Mouse (Mus musculus) heart, embryonic 16.5 days (tissue): ENCODE data around the gene Nptxr. TPM values are rescaled to one million over a fixed set of nuclear protein-coding genes. Genes with fewer than 3 reads are reported as not detected.

Experiments
- ATAC-seq: fragments of 200-750 bp; cut with Nextera tagmentation; replicated peaks from 2 replicates; pipeline ENCODE4 v1.8.0; 2017; ENCODE audit warnings: moderate number of reproducible peaks; ENCODE audit not compliant: insufficient read depth, low FRiP score; ENCODE audit errors: extremely low read depth
- H3K27ac ChIP-seq: fragments of 300-500 bp; sonication (generic); 2 replicates; pipeline ENCODE4 v1.5.1; 2014; ENCODE audit warnings: mild to moderate bottlenecking, low read length, control low read depth, moderate library complexity
- H3K27me3 ChIP-seq: fragments of 300-500 bp; sonication (generic); 2 replicates; pipeline ENCODE4 v1.6.1; 2014; ENCODE audit warnings: low read length, mixed read lengths; ENCODE audit not compliant: control insufficient read depth, insufficient read depth
- H3K36me3 ChIP-seq: fragments of 300-500 bp; sonication (generic); 2 replicates; pipeline ENCODE4 v1.6.1; 2014; ENCODE audit not compliant: control insufficient read depth, insufficient read depth
- H3K4me1 ChIP-seq: fragments of 300-500 bp; sonication (generic); 2 replicates; pipeline ENCODE4 v1.6.1; 2014; ENCODE audit warnings: low read length, mixed read lengths; ENCODE audit not compliant: control insufficient read depth, insufficient read depth
- H3K4me2 ChIP-seq: fragments of 300-500 bp; sonication (generic); 2 replicates; pipeline ENCODE4 v1.6.1; 2014; ENCODE audit warnings: low read depth, mild to moderate bottlenecking, control low read depth, low read length
- H3K4me3 ChIP-seq: fragments of 300-500 bp; sonication (generic); 2 replicates; pipeline ENCODE4 v1.5.1; 2014; ENCODE audit warnings: mild to moderate bottlenecking, control low read depth, low read length
- H3K9ac ChIP-seq: fragments of 300-500 bp; sonication (generic); 2 replicates; pipeline ENCODE4 v1.6.1; 2014; ENCODE audit warnings: low read length, control low read depth
- H3K9me3 ChIP-seq: fragments of 300-500 bp; sonication (generic); replicated peaks from 2 replicates; pipeline ENCODE4 v1.6.1; 2016; ENCODE audit warnings: low read length; ENCODE audit not compliant: control insufficient read depth
- WGBS: fragments of 180-500 bp; shearing (Covaris S2); extraction: QIAGEN DNeasy Blood & Tissue Kit; methylation state at CpG from one replicate; pipeline ENCODE4 v1.1.7; 2014; 5-methylcytosine and 5-hydroxymethylcytosine counted together
- polyA plus RNA-seq: library from polyadenylated mRNA; unstranded; fragments of >200 nt; fragmentation: Nextera tagmentation; extraction: Ambion mirVana; gene quantifications from 2 replicates; pipeline ENCODE4 v1.2.1, GENCODE M21; 2015

The Nptxr gene
- polyA plus RNA-seq: 2.2 and 2.8 TPM in 2 replicates

- H3K4me3 ChIP-seq: peak within 1 kb of the TSS; percentile 71
- peak within 1 kb of the TSS; percentile 95 for H3K4me2 ChIP-seq
- peaks cover 67% of the 10 kb centered on the region for H3K27me3 ChIP-seq
- WGBS: under 1% methylated on average over 62 of the region's 91 CpGs
- peak; percentile 79 for ATAC-seq
- no peak within 1 kb of the TSS for H3K27ac ChIP-seq
- peak within 1 kb of the TSS; percentile 70 for H3K9ac ChIP-seq
- H3K4me1 ChIP-seq: peaks cover 3% of the 10 kb centered on the region
- no peaks in the 10 kb centered on the region for H3K9me3 ChIP-seq
- no peaks in the 10 kb centered on the region for H3K36me3 ChIP-seq
Measured at GRCm38 (mm10) chr15:79804352-79805071, at the start of gene Nptxr. Gene Nptxr (minus strand): TSS chr15:79804766.

- no peaks in the 10 kb centered on the region for H3K27me3 ChIP-seq
- H3K27ac ChIP-seq: no peak overlapping the region
- H3K9me3 ChIP-seq: no peaks in the 10 kb centered on the region
- H3K4me3 ChIP-seq: no peak overlapping the region
- no peak overlapping the region for H3K9ac ChIP-seq
- 84% methylated on average over 2 of the region's 2 CpGs for WGBS
- no peak for ATAC-seq
- no peaks in the 10 kb centered on the region for H3K36me3 ChIP-seq
- H3K4me2 ChIP-seq: no peak overlapping the region
- peaks cover 10% of the 10 kb centered on the region for H3K4me1 ChIP-seq
Measured at GRCm38 (mm10) chr15:79850143-79850542, 45.6 kb upstream of the Nptxr start.

GRCm38 (mm10) chr15:79847100-79847499, 42.5 kb upstream of the Nptxr start:
- H3K4me2 ChIP-seq: no peak overlapping the region
- H3K4me3 ChIP-seq: no peak overlapping the region
- peak; percentile 72 for ATAC-seq
- H3K9me3 ChIP-seq: no peaks in the 10 kb centered on the region
- H3K9ac ChIP-seq: no peak overlapping the region
- H3K36me3 ChIP-seq: no peaks in the 10 kb centered on the region
- peak overlapping the region; percentile 17; the same call in 1 of the 2 replicates for H3K27ac ChIP-seq
- WGBS: 26% methylated on average over 5 of the region's 5 CpGs
- peaks cover 10% of the 10 kb centered on the region for H3K4me1 ChIP-seq
- no peaks in the 10 kb centered on the region for H3K27me3 ChIP-seq

- Histone ChIP-seq H3K27me3 (no peaks in the 10 kb centered on the region), H3K9ac (no peak overlapping the region), H3K4me1 (peaks cover 10% of the 10 kb centered on the region), H3K4me3 (no peak overlapping the region), H3K36me3 (no peaks in the 10 kb centered on the region), H3K9me3 (no peaks in the 10 kb centered on the region), H3K27ac (no peak overlapping the region), H3K4me2 (no peak overlapping the region)
- no peak for ATAC-seq
- WGBS: 61% methylated on average over 4 of the region's 4 CpGs
Measured at GRCm38 (mm10) chr15:79845986-79846385, 41.4 kb upstream of the Nptxr start.

GRCm38 (mm10) chr15:79842985-79843384, 38.4 kb upstream of the Nptxr start:
- Histone ChIP-seq H3K27me3 (no peaks in the 10 kb centered on the region), H3K36me3 (no peaks in the 10 kb centered on the region), H3K27ac (no peak overlapping the region), H3K9ac (no peak overlapping the region), H3K4me3 (no peak overlapping the region), H3K4me2 (no peak overlapping the region), H3K4me1 (peaks cover 10% of the 10 kb centered on the region), H3K9me3 (no peaks in the 10 kb centered on the region)
- WGBS: 79% methylated on average over 3 of the region's 3 CpGs
- no peak for ATAC-seq

- Histone ChIP-seq H3K4me2 (no peak overlapping the region), H3K27me3 (no peaks in the 10 kb centered on the region), H3K4me1 (no peaks in the 10 kb centered on the region), H3K36me3 (no peaks in the 10 kb centered on the region), H3K9me3 (no peaks in the 10 kb centered on the region), H3K9ac (no peak overlapping the region), H3K4me3 (no peak overlapping the region), H3K27ac (no peak overlapping the region)
- 52% methylated on average over 2 of the region's 2 CpGs for WGBS
- no peak for ATAC-seq
Measured at GRCm38 (mm10) chr15:79840281-79840680, 35.7 kb upstream of the Nptxr start.

GRCm38 (mm10) chr15:79834881-79835260, 30.3 kb upstream of the Nptxr start:
- H3K4me2 ChIP-seq: peak overlapping the region; percentile 67
- 54% methylated on average over 9 of the region's 9 CpGs for WGBS
- peak overlapping the region; percentile 66 for H3K27ac ChIP-seq
- H3K9ac ChIP-seq: 0 out of 2 replicates have a peak overlapping the region, but pooled peaks have one; percentile 69
- H3K4me3 ChIP-seq: peak overlapping the region; percentile 87; the same call in 1 of the 2 replicates
- no peaks in the 10 kb centered on the region for H3K9me3 ChIP-seq
- H3K27me3 ChIP-seq: no peaks in the 10 kb centered on the region
- peaks cover 6% of the 10 kb centered on the region; the same call in 1 of the 2 replicates for H3K36me3 ChIP-seq
- peaks cover 30% of the 10 kb centered on the region for H3K4me1 ChIP-seq
- ATAC-seq: no peak

GRCm38 (mm10) chr15:79834130-79834880, 29.7 kb upstream of the Nptxr start, which contains the start of the genes Npcd and Cbx6:
Gene Npcd (minus strand): TSS chr15:79834237.
Gene Cbx6 (minus strand): TSS chr15:79834688.
- peak within 1 kb of the TSS; percentile 67 for H3K4me2 ChIP-seq
- under 1% methylated on average over 55 of the region's 58 CpGs for WGBS
- H3K36me3 ChIP-seq: peaks cover 6% of the 10 kb centered on the region; the same call in 1 of the 2 replicates
- peak within 1 kb of the TSS; percentile 95 for H3K27ac ChIP-seq
- no peaks in the 10 kb centered on the region for H3K9me3 ChIP-seq
- peak within 1 kb of the TSS; percentile 93 for H3K9ac ChIP-seq
- H3K27me3 ChIP-seq: no peaks in the 10 kb centered on the region
- peak; percentile 93 for ATAC-seq
- H3K4me3 ChIP-seq: peak within 1 kb of the TSS; percentile 87
- peaks cover 30% of the 10 kb centered on the region for H3K4me1 ChIP-seq
